In genomic region chr2:29856451-29857260, GRCm38 (mm10) we compare ENCODE assay signal across 13 mouse cellular contexts. TPM values are rescaled to one million over a fixed set of nuclear protein-coding genes. Genes with fewer than 3 reads are reported as not detected.
DNase-seq lines count a peak whose midpoint lies in the region; ATAC-seq and TF ChIP-seq lines count a peak whose summit lies in the region.
"Had no signal": no experiment of that assay in that cellular context is flagged by ENCODE, and none has a peak within 500 bp of the region (broad histone marks: within the 10 kb centered on the region; RNA-seq: fewer than 3 reads in every experiment).

No protein-coding gene starts in this region.

- H3K4me3 ChIP-seq in midbrain, embryonic 11.5 days (ENCODE audit: low read depth, low read length): no peak overlapping the region
- no peak overlapping the region for H3K4me3 ChIP-seq in midbrain, embryonic 16.5 days (ENCODE audit: low read depth, low read length)
- H3K4me3 ChIP-seq in limb, embryonic 13.5 days: no peak overlapping the region
- no peak overlapping the region for H3K4me3 ChIP-seq in stomach, postnatal 0 days (ENCODE audit: low read depth, low read length)

- WGBS in midbrain, embryonic 11.5 days: 3% methylated on average over 19 of the region's 19 CpGs
- 6% methylated on average over 19 of the region's 19 CpGs for WGBS in midbrain, embryonic 16.5 days
- 14% methylated on average over 19 of the region's 19 CpGs for WGBS in limb, embryonic 13.5 days
- 30% methylated on average over 19 of the region's 19 CpGs for WGBS in stomach, postnatal 0 days

- no peak for TF ChIP-seq CTCF in stomach, postnatal 0 days (IDR thresholded peaks at IDR 0.05; ENCODE audit: low read depth)

- peak overlapping the region; percentile 24; the same call in 1 of the 2 replicates for H3K4me2 ChIP-seq in midbrain, embryonic 11.5 days
- no peak overlapping the region for H3K4me2 ChIP-seq in midbrain, embryonic 16.5 days (ENCODE audit: low read length)
- H3K4me2 ChIP-seq in limb, embryonic 13.5 days (replicated peaks): no peak overlapping the region
- H3K4me2 ChIP-seq in stomach, postnatal 0 days (replicated peaks; ENCODE audit: low read depth): no peak overlapping the region

- H3K27me3 ChIP-seq in midbrain, embryonic 11.5 days (ENCODE audit: control insufficient read depth, insufficient read depth, low read length): no peaks in the 10 kb centered on the region
- H3K27me3 ChIP-seq in midbrain, embryonic 16.5 days (ENCODE audit: control insufficient read depth, insufficient read depth, low read depth, low read length): no peaks in the 10 kb centered on the region
- H3K27me3 ChIP-seq in limb, embryonic 13.5 days: peaks cover 19% of the 10 kb centered on the region
- no peaks in the 10 kb centered on the region; the same call in 1 of the 2 replicates for H3K27me3 ChIP-seq in stomach, postnatal 0 days (ENCODE audit: control insufficient read depth, insufficient read depth, low read length)
- H3K27me3 ChIP-seq: Patski had no signal

- H3K9ac ChIP-seq in midbrain, embryonic 11.5 days (ENCODE audit: low read length): peak overlapping the region; percentile 62
- H3K9ac ChIP-seq in midbrain, embryonic 16.5 days (ENCODE audit: low read depth, low read length): no peak overlapping the region
- H3K9ac ChIP-seq in limb, embryonic 13.5 days: peak overlapping the region; percentile 19; the same call in 1 of the 2 replicates
- 0 out of 2 replicates have a peak overlapping the region, but pooled peaks have one; percentile 4 for H3K9ac ChIP-seq in stomach, postnatal 0 days (ENCODE audit: low read length)

- H3K27ac ChIP-seq in midbrain, embryonic 11.5 days (ENCODE audit: low read depth, low read length): peak overlapping the region; percentile 90
- H3K27ac ChIP-seq in midbrain, embryonic 16.5 days (ENCODE audit: low read length): no peak overlapping the region
- H3K27ac ChIP-seq in limb, embryonic 13.5 days: no peak overlapping the region
- H3K27ac ChIP-seq in stomach, postnatal 0 days (replicated peaks): no peak overlapping the region

- DNase-seq in cerebellum, adult 9-11 months: peak; percentile 48
- DNase-seq in cerebellum, adult 9-10 months: no peak
- DNase-seq in midbrain, embryonic 11.5 days (ENCODE audit: low spot score, missing footprints): peak; percentile 92
- no peak for DNase-seq in stomach, postnatal 0 days (ENCODE audit: low spot score)
- no peak for DNase-seq in gastrocnemius, postnatal 10 days
- no peak for DNase-seq in adrenal gland, postnatal 25 days
- DNase-seq: heart, adult 18-20 months; left cerebral cortex, postnatal 4 days; lung, postnatal 10 days had no signal

- peaks cover 68% of the 10 kb centered on the region for H3K4me1 ChIP-seq in midbrain, embryonic 11.5 days (ENCODE audit: control insufficient read depth, insufficient read depth, low read length)
- peaks cover 7% of the 10 kb centered on the region for H3K4me1 ChIP-seq in midbrain, embryonic 16.5 days (ENCODE audit: control insufficient read depth, insufficient read depth, low read length)
- 0 out of 2 replicates have a peak, but pooled peaks cover 6% of the 10 kb centered on the region for H3K4me1 ChIP-seq in limb, embryonic 13.5 days
- no peaks in the 10 kb centered on the region for H3K4me1 ChIP-seq in stomach, postnatal 0 days (replicated peaks; ENCODE audit: control insufficient read depth, insufficient read depth)

- no peak for TF ChIP-seq EP300 in stomach, postnatal 0 days (optimal IDR thresholded peaks at IDR 0.05)

- H3K9me3 ChIP-seq in midbrain, embryonic 11.5 days (ENCODE audit: control insufficient read depth, low read length): no peaks in the 10 kb centered on the region
- no peaks in the 10 kb centered on the region for H3K9me3 ChIP-seq in midbrain, embryonic 16.5 days (replicated peaks; ENCODE audit: control insufficient read depth, low read length, poor library complexity, severe bottlenecking)
- H3K9me3 ChIP-seq in limb, embryonic 13.5 days: no peaks in the 10 kb centered on the region
- H3K9me3 ChIP-seq in stomach, postnatal 0 days (ENCODE audit: control insufficient read depth, low read length): no peaks in the 10 kb centered on the region

- peak; percentile 29 for ATAC-seq in midbrain, embryonic 11.5 days (ENCODE audit: low FRiP score)
- no peak for ATAC-seq in midbrain, embryonic 16.5 days
- no peak for ATAC-seq in limb, embryonic 13.5 days (ENCODE audit: low FRiP score, low read depth)
- ATAC-seq in stomach, postnatal 0 days (ENCODE audit: low FRiP score, low TSS enrichment): no peak
- ATAC-seq: intestine, postnatal 0 days; Patski had no signal

- H3K36me3 ChIP-seq in midbrain, embryonic 11.5 days (ENCODE audit: control insufficient read depth, insufficient read depth, low read length): no peaks in the 10 kb centered on the region
- H3K36me3 ChIP-seq in midbrain, embryonic 16.5 days (ENCODE audit: control insufficient read depth, insufficient read depth, low read length): no peaks in the 10 kb centered on the region
- H3K36me3 ChIP-seq in limb, embryonic 13.5 days: no peaks in the 10 kb centered on the region
- H3K36me3 ChIP-seq in stomach, postnatal 0 days (ENCODE audit: control insufficient read depth, insufficient read depth, low read length): no peaks in the 10 kb centered on the region

RNA-seq across cellular contexts. Expression of gene Cercam, which starts 12.3 kb away (rescaled TPM):
- polyA plus RNA-seq in midbrain, embryonic 11.5 days (2014; fragmentation: Nextera tagmentation; extraction: Ambion mirVana): 13.4 and 14.0 TPM in 2 replicates
- polyA plus RNA-seq in midbrain, embryonic 16.5 days (2015; fragmentation: Nextera tagmentation; extraction: Ambion mirVana): 15.1 and 21.2 TPM in 2 replicates
- 28.8 and 33.4 TPM in 2 replicates for polyA plus RNA-seq in limb, embryonic 13.5 days (2015; fragmentation: Nextera tagmentation; extraction: Ambion mirVana)
- polyA plus RNA-seq in stomach, postnatal 0 days (2015; fragmentation: Nextera tagmentation; extraction: Ambion mirVana): 17.7 and 18.7 TPM in 2 replicates
- 10 to 100 TPM; 28.3 to 39.0 TPM for total RNA-seq in gastrocnemius, postnatal 10 days (2021)
- total RNA-seq in adrenal gland, postnatal 25 days (2021): 11.3 and 11.6 TPM in 2 replicates

RNA-seq across cellular contexts. Expression of gene Odf2, which starts 32.4 kb away (rescaled TPM):
- 79.4 and 86.7 TPM in 2 replicates for polyA plus RNA-seq in midbrain, embryonic 11.5 days (2014; fragmentation: Nextera tagmentation; extraction: Ambion mirVana)
- polyA plus RNA-seq in midbrain, embryonic 16.5 days (2015; fragmentation: Nextera tagmentation; extraction: Ambion mirVana): 66.2 and 69.9 TPM in 2 replicates
- 64.4 and 68.9 TPM in 2 replicates for polyA plus RNA-seq in limb, embryonic 13.5 days (2015; fragmentation: Nextera tagmentation; extraction: Ambion mirVana)
- polyA plus RNA-seq in stomach, postnatal 0 days (2015; fragmentation: Nextera tagmentation; extraction: Ambion mirVana): 20.5 and 22.6 TPM in 2 replicates
- 10 to 100 TPM; 21.3 to 29.7 TPM for total RNA-seq in gastrocnemius, postnatal 10 days (2021)
- 51.0 and 66.3 TPM in 2 replicates for total RNA-seq in adrenal gland, postnatal 25 days (2021)

RNA-seq across cellular contexts. Expression of gene Urm1, which starts 36.8 kb away (rescaled TPM):
- polyA plus RNA-seq in midbrain, embryonic 11.5 days (2014; fragmentation: Nextera tagmentation; extraction: Ambion mirVana): 18.5 and 21.5 TPM in 2 replicates
- 21.8 and 29.9 TPM in 2 replicates for polyA plus RNA-seq in midbrain, embryonic 16.5 days (2015; fragmentation: Nextera tagmentation; extraction: Ambion mirVana)
- 24.3 and 27.2 TPM in 2 replicates for polyA plus RNA-seq in limb, embryonic 13.5 days (2015; fragmentation: Nextera tagmentation; extraction: Ambion mirVana)
- polyA plus RNA-seq in stomach, postnatal 0 days (2015; fragmentation: Nextera tagmentation; extraction: Ambion mirVana): 15.9 and 16.2 TPM in 2 replicates
- total RNA-seq in gastrocnemius, postnatal 10 days (2021): 10 to 100 TPM; 25.4 to 28.6 TPM
- 27.4 and 39.2 TPM in 2 replicates for total RNA-seq in adrenal gland, postnatal 25 days (2021)

RNA-seq across cellular contexts. Expression of gene Slc27a4, which starts 54.2 kb away (rescaled TPM):
- polyA plus RNA-seq in midbrain, embryonic 11.5 days (2014; fragmentation: Nextera tagmentation; extraction: Ambion mirVana): 15.2 and 15.9 TPM in 2 replicates
- polyA plus RNA-seq in midbrain, embryonic 16.5 days (2015; fragmentation: Nextera tagmentation; extraction: Ambion mirVana): 42.6 and 43.2 TPM in 2 replicates
- 14.8 and 15.6 TPM in 2 replicates for polyA plus RNA-seq in limb, embryonic 13.5 days (2015; fragmentation: Nextera tagmentation; extraction: Ambion mirVana)
- 34.0 and 36.4 TPM in 2 replicates for polyA plus RNA-seq in stomach, postnatal 0 days (2015; fragmentation: Nextera tagmentation; extraction: Ambion mirVana)
- total RNA-seq in gastrocnemius, postnatal 10 days (2021): 10 to 100 TPM; 10.6 to 11.2 TPM
- 40.9 and 42.2 TPM in 2 replicates for total RNA-seq in adrenal gland, postnatal 25 days (2021)

Comparison
In these comparisons a context has a peak if more than half of its experiments do, and no peak if none do; other contexts are left out.
1. DNase-seq: peak in cerebellum, adult 9-11 months (single experiment) and midbrain, embryonic 11.5 days (single experiment); none in cerebellum, adult 9-10 months (single experiment), stomach, postnatal 0 days (single experiment), gastrocnemius, postnatal 10 days (single experiment) and adrenal gland, postnatal 25 days (single experiment).